Mouse (Mus musculus) ovary, adult 10 weeks (tissue): Measurements from ENCODE around the gene Olfr849. TPM values are rescaled to one million over a fixed set of nuclear protein-coding genes. Genes with fewer than 3 reads are reported as not detected.

Experiments
- polyA plus RNA-seq: library from polyadenylated mRNA; stranded (reverse); fragments of 350-450 nt; fragmentation: Illumina TruSeq; extraction: RNeasy Lipid Tissue Mini Kit (QIAGEN cat#74804); gene quantifications from one replicate; pipeline ENCODE4 v1.2.3, GENCODE M21; 2014

Gene Olfr849
- not detected for polyA plus RNA-seq

DNA sequence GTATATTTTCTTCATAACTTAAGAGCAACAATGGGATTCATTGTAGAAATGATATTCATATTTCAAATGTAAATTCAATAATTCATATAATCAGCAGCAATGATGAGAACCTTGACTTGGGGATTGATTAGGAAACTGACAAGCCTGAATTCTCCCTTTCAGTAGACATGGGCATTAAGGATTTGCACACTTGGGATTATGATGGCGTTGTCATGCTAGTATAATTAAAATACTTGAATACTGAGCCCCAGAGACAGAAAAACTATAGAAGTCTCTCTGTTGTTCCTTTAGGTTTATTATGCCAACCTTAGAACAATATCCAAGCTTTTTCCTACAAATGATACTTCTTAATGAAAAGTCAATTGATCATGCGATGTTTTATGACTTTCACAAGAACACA, at the start of gene Olfr849:
TSS of gene Olfr849 (plus strand) at position 301 of the 400 bp plus-strand sequence.

DNA sequence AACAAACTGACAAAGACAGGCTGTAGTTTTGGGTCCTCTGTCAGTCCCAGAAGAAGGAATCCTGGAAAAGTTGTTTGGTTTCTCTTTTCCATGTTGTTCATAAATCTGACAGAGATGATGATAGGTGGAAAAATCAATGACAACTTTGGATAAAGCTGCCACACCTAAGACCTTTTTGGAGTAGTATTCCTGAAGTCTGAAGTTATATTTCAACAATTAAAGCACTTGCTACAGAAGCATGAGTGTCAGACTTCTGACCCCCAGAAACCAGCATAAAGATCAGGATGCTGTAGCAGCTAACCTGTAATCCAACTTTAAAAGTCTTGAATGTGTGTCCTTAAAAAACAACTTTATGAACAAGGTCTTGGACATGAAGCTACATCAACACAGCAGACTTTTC, 38.1 kb downstream of the Olfr849 start, which contains the start of gene Olfr850:
TSS of gene Olfr850 (minus strand) at position 101 of the 400 bp plus-strand sequence.

DNA sequence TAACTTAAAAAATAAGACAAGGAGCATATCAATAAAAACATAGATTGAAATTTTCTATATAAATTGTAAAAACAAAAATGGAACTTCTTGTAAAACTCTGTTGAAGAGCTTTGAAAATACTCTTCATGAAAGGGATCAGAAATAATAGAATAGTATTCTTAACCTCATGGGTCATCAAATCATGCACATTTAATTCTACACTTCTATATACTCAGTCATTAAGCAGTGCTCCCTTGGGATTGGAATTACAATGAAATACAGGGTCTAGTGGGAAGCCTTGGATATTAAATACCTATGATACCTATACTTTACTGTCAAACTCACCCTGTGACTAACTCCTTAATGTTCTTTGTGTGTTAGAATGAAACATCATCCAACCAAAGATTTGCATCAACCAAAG, 52.9 kb downstream of the Olfr849 start, which contains the start of gene Olfr851:
TSS of gene Olfr851 (plus strand) at position 301 of the 400 bp plus-strand sequence.

Other genes with a start within 250 kb of the Olfr849 start
- not detected for gene Olfr843, start 188.3 kb upstream of the Olfr849 start, polyA plus RNA-seq
- not detected for gene Olfr844, start 123.9 kb upstream of the Olfr849 start, polyA plus RNA-seq
- not detected for gene Olfr845, start 103.8 kb upstream of the Olfr849 start, polyA plus RNA-seq
- gene Olfr846, start 76.3 kb upstream of the Olfr849 start, polyA plus RNA-seq: not detected
- not detected for gene Olfr847, start 61.6 kb upstream of the Olfr849 start, polyA plus RNA-seq
- gene Olfr850, start 38.0 kb downstream of the Olfr849 start, polyA plus RNA-seq: not detected
- gene Olfr851, start 53.0 kb downstream of the Olfr849 start, polyA plus RNA-seq: not detected
- gene Olfr853, start 100.8 kb downstream of the Olfr849 start, polyA plus RNA-seq: not detected
- not detected for gene Olfr854, start 127.1 kb downstream of the Olfr849 start, polyA plus RNA-seq
- gene Olfr855, start 142.4 kb downstream of the Olfr849 start, polyA plus RNA-seq: not detected
- 56.7 TPM for gene Zfp317, start 181.8 kb downstream of the Olfr849 start, polyA plus RNA-seq